ENCODE assay signal across 8 mouse cellular contexts in the genomic region with DNA sequence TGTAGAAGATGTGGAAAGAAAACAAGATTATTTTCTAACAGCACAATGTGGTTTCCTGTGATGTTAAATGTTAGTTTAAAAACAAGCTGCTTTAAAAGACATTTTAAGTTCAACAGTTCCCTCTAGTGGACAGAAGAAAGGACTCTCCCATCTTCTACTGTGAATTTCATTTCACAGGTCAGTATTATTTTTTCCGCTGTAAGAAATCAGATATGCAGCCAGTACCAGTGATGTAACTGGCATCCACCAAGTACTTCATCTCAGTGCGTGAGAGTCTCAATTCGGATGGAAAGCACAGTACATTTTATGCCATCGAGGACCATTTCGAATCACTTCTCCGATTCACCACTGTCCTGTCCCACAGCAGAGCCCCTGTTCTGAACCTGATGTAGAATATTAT. TPM values are rescaled to one million over a fixed set of nuclear protein-coding genes. Genes with fewer than 3 reads are reported as not detected.
DNase-seq lines count a peak whose midpoint lies in the region; ATAC-seq and TF ChIP-seq lines count a peak whose summit lies in the region.

No protein-coding gene starts in this region.

- peak; percentile 65 for TF ChIP-seq CTCF in heart, postnatal 0 days (IDR thresholded peaks at IDR 0.05; ENCODE audit: low read depth)

- 55% methylated on average over 6 of the region's 6 CpGs for WGBS in heart, postnatal 0 days
- WGBS in limb, embryonic 14.5 days: 63% methylated on average over 6 of the region's 6 CpGs

- no peaks in the 10 kb centered on the region for H3K4me1 ChIP-seq in heart, postnatal 0 days (ENCODE audit: control insufficient read depth, insufficient read depth)
- 0 out of 2 replicates have a peak, but pooled peaks cover 2% of the 10 kb centered on the region for H3K4me1 ChIP-seq in limb, embryonic 14.5 days (ENCODE audit: control insufficient read depth, insufficient read depth, low read length)

- H3K27ac ChIP-seq in heart, postnatal 0 days (ENCODE audit: low read depth): no peak overlapping the region
- H3K27ac ChIP-seq in limb, embryonic 14.5 days (replicated peaks; ENCODE audit: low read depth, low read length): no peak overlapping the region

- H3K9me3 ChIP-seq in heart, postnatal 0 days (replicated peaks; ENCODE audit: control insufficient read depth, low read length): no peaks in the 10 kb centered on the region
- H3K9me3 ChIP-seq in limb, embryonic 14.5 days (ENCODE audit: control insufficient read depth, low read length): no peaks in the 10 kb centered on the region

- DNase-seq in heart, postnatal 0 days (ENCODE audit: low spot score): peak; percentile 72
- no peak for DNase-seq in heart, postnatal 36 days
- peak; percentile 42 for DNase-seq in A20 (ENCODE audit: low read depth, low spot score)
- DNase-seq in brain, adult 2 months (ENCODE audit: low read depth, low spot score): peak; percentile 68
- peak; percentile 85 for DNase-seq in limb, embryonic 14.5 days (ENCODE audit: low spot score)
- DNase-seq in spleen, adult 12 weeks (ENCODE audit: low spot score): no peak
- DNase-seq in right cerebral cortex, adult 18-20 months: no peak
- DNase-seq in kidney, postnatal 14 days: no peak

- intact Hi-C loops in heart, postnatal 36 days (cut with DNase I): loop anchor here (2.0 to 10.0 kb wide), 5 partner anchors 38 to 268 kb away; a partner anchor contains a TSS

- no peak overlapping the region for H3K4me2 ChIP-seq in heart, postnatal 0 days (ENCODE audit: low read depth, low read length)
- H3K4me2 ChIP-seq in limb, embryonic 14.5 days (replicated peaks; ENCODE audit: low read depth, low read length, severe bottlenecking): no peak overlapping the region

- H3K36me3 ChIP-seq in heart, postnatal 0 days (replicated peaks; ENCODE audit: control insufficient read depth, insufficient read depth, low read length): no peaks in the 10 kb centered on the region
- H3K36me3 ChIP-seq in limb, embryonic 14.5 days (ENCODE audit: control insufficient read depth, insufficient read depth, low read length): no peaks in the 10 kb centered on the region

- TF ChIP-seq POLR2A in limb, embryonic 14.5 days (IDR thresholded peaks at IDR 0.05; ENCODE audit: borderline replicate concordance, extremely low read depth, insufficient read depth, insufficient read length): no peak

- ATAC-seq in heart, postnatal 0 days (ENCODE audit: insufficient read depth, low read depth): peak; percentile 36; the same call in 1 of the 2 replicates
- ATAC-seq in limb, embryonic 14.5 days (ENCODE audit: low FRiP score, low read depth): peak; percentile 62

- no peak for TF ChIP-seq EP300 in heart, postnatal 0 days (IDR thresholded peaks at IDR 0.05; ENCODE audit: low read depth)

- H3K4me3 ChIP-seq in heart, postnatal 0 days (ENCODE audit: low read depth, low read length): no peak overlapping the region
- no peak overlapping the region for H3K4me3 ChIP-seq in limb, embryonic 14.5 days (replicated peaks; ENCODE audit: low read length)

- no peak overlapping the region for H3K9ac ChIP-seq in heart, postnatal 0 days (replicated peaks; ENCODE audit: low read depth, low read length)
- no peak overlapping the region for H3K9ac ChIP-seq in limb, embryonic 14.5 days (ENCODE audit: low read depth, low read length, severe bottlenecking)

- no peaks in the 10 kb centered on the region for H3K27me3 ChIP-seq in heart, postnatal 0 days (ENCODE audit: control insufficient read depth, insufficient read depth, low read length)
- H3K27me3 ChIP-seq in limb, embryonic 14.5 days (ENCODE audit: control insufficient read depth, insufficient read depth, low read length): no peaks in the 10 kb centered on the region

RNA-seq across cellular contexts. Expression of a gene that starts 45.2 kb away (rescaled TPM):
- total RNA-seq in heart, postnatal 0 days (2014; rRNA removed; ENCODE audit: low replicate concordance): 0.46 and 2.0 TPM in 2 replicates
- polyA plus RNA-seq in heart, postnatal 0 days (2015; fragmentation: Nextera tagmentation; extraction: Ambion mirVana): 1.2 and 2.0 TPM in 2 replicates
- total RNA-seq in heart, postnatal 36 days (2021): 1 to 10 TPM in 1 of 2 experiments, under 1 TPM in 1; 1.00 to 1.1 TPM
- 3.6 and 5.0 TPM in 2 replicates for polyA plus RNA-seq in limb, embryonic 14.5 days (2012; rRNA removed)
- polyA plus RNA-seq in limb, embryonic 14.5 days (2014; fragmentation: Nextera tagmentation; extraction: Ambion mirVana): 4.1 and 5.0 TPM in 2 replicates

Comparison
In these comparisons a context has a peak if more than half of its experiments do, and no peak if none do; other contexts are left out.
1. DNase-seq: peak in heart, postnatal 0 days (single experiment), A20 (single experiment), brain, adult 2 months (single experiment) and limb, embryonic 14.5 days (single experiment); none in heart, postnatal 36 days (0 of 2), spleen, adult 12 weeks (single experiment), right cerebral cortex, adult 18-20 months (single experiment) and kidney, postnatal 14 days (single experiment).